Mouse (Mus musculus) cortical plate, adult 2 months (tissue): Measurements from ENCODE around the gene Tenm4.

ENCODE experiments used
- CTCF ChIP-seq: fragments of 200-500 bp; IDR thresholded peaks from 2 replicates; pipeline ENCODE4 v1.5.1; 2011; ENCODE audit warnings: mild to moderate bottlenecking, control low read depth, low read length; ENCODE audit not compliant: insufficient read depth; ENCODE audit errors: extremely low read depth
- POLR2A ChIP-seq: fragments of 200-500 bp; IDR thresholded peaks from 2 replicates; pipeline ENCODE4 v1.6.1; 2011; ENCODE audit warnings: mild to moderate bottlenecking, low read length, control low read depth; ENCODE audit not compliant: insufficient read depth; ENCODE audit errors: extremely low read depth

GRCm38 (mm10) chr7:96751236-96751635 is 580.2 kb downstream of the Tenm4 start:
- TF ChIP-seq CTCF (no peak), POLR2A (no peak)
